Mouse (Mus musculus): ENCODE measurements around the gene Olfr902.
"Not testable (repeated sequence)": the region's sequence is repeated elsewhere in the genome, so short reads cannot be mapped to it uniquely, and the experiment has no call there.

Gene Olfr902

GRCm38 (mm10) chr9:38447352-38447751, at the start of gene Olfr902:
Olfr902 (plus strand) TSS chr9:38447652.
- no peak for DNase-seq (ENCODE audit: low read depth, low spot score)

- no peak for DNase-seq (ENCODE audit: low read depth, low spot score)
These were observed 46.1 kb upstream of the Olfr902 start, which contains the start of gene Olfr147 for GRCm38 (mm10) chr9:38401398-38401797. Olfr147 (plus strand) TSS chr9:38401698.

- DNase-seq (ENCODE audit: low read depth, low spot score), result peak; percentile 90
These were observed 40.0 kb upstream of the Olfr902 start for GRCm38 (mm10) chr9:38407502-38407901.

GRCm38 (mm10) chr9:38413502-38413901, 34.0 kb upstream of the Olfr902 start:
- DNase-seq (ENCODE audit: low read depth, low spot score), result not testable (repeated sequence)

GRCm38 (mm10) chr9:38423801-38424200, 23.7 kb upstream of the Olfr902 start:
- DNase-seq (ENCODE audit: low read depth, low spot score), result peak; percentile 60

- no peak for DNase-seq (ENCODE audit: low read depth, low spot score)
These were observed 20.4 kb upstream of the Olfr902 start for GRCm38 (mm10) chr9:38427026-38427425.

GRCm38 (mm10) chr9:38429155-38429554, 18.3 kb upstream of the Olfr902 start, which contains the start of gene Olfr901:
Olfr901 (plus strand) TSS chr9:38429455.
- no peak for DNase-seq (ENCODE audit: low read depth, low spot score)

- no peak for DNase-seq (ENCODE audit: low read depth, low spot score)
These were observed 15.4 kb downstream of the Olfr902 start, which contains the start of gene Olfr904 for GRCm38 (mm10) chr9:38462844-38463243. Olfr904 (plus strand) TSS chr9:38463144.

GRCm38 (mm10) chr9:38470807-38471206, 23.4 kb downstream of the Olfr902 start, which contains the start of gene Olfr905:
Olfr905 (plus strand) TSS chr9:38471107.
- DNase-seq (ENCODE audit: low read depth, low spot score), result no peak

GRCm38 (mm10) chr9:38486785-38487184, 39.3 kb downstream of the Olfr902 start, which contains the start of gene Olfr906:
Olfr906 (plus strand) TSS chr9:38487085.
- DNase-seq (ENCODE audit: low read depth, low spot score), result no peak

GRCm38 (mm10) chr9:38495501-38495900, 48.0 kb downstream of the Olfr902 start, which contains the start of gene Olfr907:
Olfr907 (plus strand) TSS chr9:38495801.
- no peak for DNase-seq (ENCODE audit: low read depth, low spot score)
